Mouse (Mus musculus) liver, embryonic 12.5 days (tissue): ENCODE measurements around the gene Pcif1. TPM values are rescaled to one million over a fixed set of nuclear protein-coding genes. Genes with fewer than 3 reads are reported as not detected.

Source experiments
- ATAC-seq: fragments of 200-750 bp; cut with Nextera tagmentation; 2 replicates; pipeline ENCODE4 v1.8.0; 2017; ENCODE audit warnings: moderate number of reproducible peaks, mild to moderate bottlenecking, moderate library complexity
- H3K27ac ChIP-seq: fragments of 300-500 bp; sonication (generic); 2 replicates; pipeline ENCODE4 v1.5.1; 2016; ENCODE audit warnings: mild to moderate bottlenecking
- H3K27me3 ChIP-seq: fragments of 300-500 bp; sonication (generic); replicated peaks from 2 replicates; pipeline ENCODE4 v1.6.1; 2016; ENCODE audit warnings: mild to moderate bottlenecking, moderate library complexity
- H3K36me3 ChIP-seq: fragments of 300-500 bp; sonication (generic); 2 replicates; pipeline ENCODE4 v1.6.1; 2016; ENCODE audit warnings: mild to moderate bottlenecking, moderate library complexity
- H3K4me1 ChIP-seq: fragments of 300-500 bp; sonication (generic); 2 replicates; pipeline ENCODE4 v1.6.1; 2016
- H3K4me2 ChIP-seq: fragments of 300-500 bp; sonication (generic); 2 replicates; pipeline ENCODE4 v1.6.1; 2016; ENCODE audit warnings: mild to moderate bottlenecking, moderate library complexity
- H3K4me3 ChIP-seq: fragments of 300-500 bp; sonication (generic); 2 replicates; pipeline ENCODE4 v1.5.1; 2016; ENCODE audit warnings: mild to moderate bottlenecking, moderate library complexity
- H3K9ac ChIP-seq: fragments of 300-500 bp; sonication (generic); 2 replicates; pipeline ENCODE4 v1.6.1; 2016; ENCODE audit warnings: mild to moderate bottlenecking, moderate library complexity
- H3K9me3 ChIP-seq: fragments of 300-500 bp; sonication (generic); replicated peaks from 2 replicates; pipeline ENCODE4 v1.6.1; 2016; ENCODE audit warnings: mild to moderate bottlenecking, moderate library complexity
- WGBS: fragments of 180-500 bp; shearing (Covaris S2); methylation state at CpG from one replicate; pipeline ENCODE4 v1.1.7; 2016; ENCODE audit not compliant: insufficient replicate concordance; 5-methylcytosine and 5-hydroxymethylcytosine counted together
- polyA plus RNA-seq: library from polyadenylated mRNA; unstranded; fragments of >200 nt; fragmentation: Nextera tagmentation; extraction: Ambion mirVana; gene quantifications from 2 replicates; pipeline ENCODE4 v1.2.1, GENCODE M21; 2016

The Pcif1 gene
- polyA plus RNA-seq, 1 experiment from 2014 or later = 48.6 TPM

DNA sequence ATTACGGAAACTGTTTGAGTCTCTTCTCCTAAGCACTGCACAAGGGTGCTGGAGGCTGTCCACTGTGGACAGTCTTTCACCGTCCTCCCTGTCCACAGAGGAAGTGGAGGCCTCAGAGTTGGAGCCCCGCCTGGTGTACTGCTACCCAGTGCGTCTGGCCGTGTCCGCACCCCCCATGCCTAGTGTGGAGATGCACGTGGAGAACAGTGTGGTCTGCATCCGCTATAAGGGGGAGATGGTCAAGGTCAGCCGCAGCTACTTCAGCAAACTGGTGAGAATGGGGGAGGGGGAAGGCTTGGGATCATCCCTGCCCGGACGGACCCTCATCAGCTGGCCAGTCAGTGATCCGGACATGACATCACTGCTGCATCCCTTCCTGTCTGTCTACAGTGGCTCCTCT, 9.9 kb downstream of the Pcif1 start:
- H3K36me3 ChIP-seq = peaks cover 100% of the 10 kb centered on the region
- H3K4me3 ChIP-seq = no peak overlapping the region
- H3K27ac ChIP-seq = no peak overlapping the region
- H3K9me3 ChIP-seq = no peaks in the 10 kb centered on the region
- ATAC-seq = no peak
- H3K4me1 ChIP-seq = no peaks in the 10 kb centered on the region
- H3K27me3 ChIP-seq = no peaks in the 10 kb centered on the region
- no peak overlapping the region for H3K4me2 ChIP-seq
- 79% methylated on average over 12 of the region's 12 CpGs for WGBS
- H3K9ac ChIP-seq = no peak overlapping the region

DNA sequence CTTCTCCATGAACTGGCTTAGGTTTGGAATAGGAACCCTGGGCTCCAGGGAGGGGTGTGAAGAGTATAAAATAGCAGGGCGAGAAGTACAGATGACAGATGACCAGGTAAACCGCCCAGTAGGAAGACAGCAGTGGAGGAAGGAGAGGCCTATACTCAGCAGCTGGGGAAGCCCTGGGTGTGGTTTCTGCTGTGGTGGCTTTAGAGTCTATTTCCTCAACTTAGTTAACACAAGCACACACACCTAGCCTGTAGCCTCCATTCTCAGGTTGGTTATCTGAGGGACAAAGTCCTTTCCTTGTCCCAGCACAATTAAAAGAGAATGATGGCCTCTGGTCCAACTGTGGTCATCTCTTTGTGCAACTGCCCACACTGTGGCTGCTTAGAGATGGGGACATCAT, 10.9 kb downstream of the Pcif1 start:
- Histone ChIP-seq H3K27ac (no peak overlapping the region), H3K4me3 (no peak overlapping the region), H3K4me2 (no peak overlapping the region), H3K4me1 (no peaks in the 10 kb centered on the region), H3K36me3 (peaks cover 100% of the 10 kb centered on the region), H3K27me3 (no peaks in the 10 kb centered on the region), H3K9me3 (no peaks in the 10 kb centered on the region), H3K9ac (no peak overlapping the region)
- no peak for ATAC-seq
- WGBS = 64% methylated on average over 2 of the region's 2 CpGs

DNA sequence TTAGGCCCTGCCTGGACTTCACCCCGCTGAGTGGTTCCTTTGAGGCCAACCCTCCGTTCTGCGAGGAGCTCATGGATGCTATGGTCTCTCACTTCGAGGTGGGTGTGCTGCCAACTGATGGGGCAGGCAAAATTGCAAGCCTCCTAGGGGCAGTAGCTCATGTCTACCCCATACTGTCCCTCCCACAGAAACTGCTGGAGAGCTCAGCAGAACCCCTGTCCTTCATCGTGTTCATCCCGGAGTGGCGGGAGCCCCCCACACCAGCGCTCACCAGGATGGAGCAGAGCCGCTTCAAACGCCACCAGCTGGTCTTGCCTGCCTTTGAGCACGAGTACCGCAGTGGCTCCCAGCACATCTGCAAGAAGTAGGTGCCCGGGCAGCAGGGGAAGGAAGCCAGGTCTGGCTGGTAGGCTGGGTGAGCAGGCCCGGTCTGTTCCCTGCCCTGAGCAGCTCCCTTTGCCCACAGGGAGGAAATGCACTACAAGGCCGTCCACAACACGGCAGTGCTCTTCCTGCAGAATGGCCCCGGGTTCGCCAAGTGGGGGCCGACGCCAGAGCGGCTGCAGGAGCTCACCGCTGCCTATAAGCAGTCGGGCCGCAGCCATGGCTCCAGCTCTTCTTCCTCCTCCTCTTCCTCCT, 11.4 kb downstream of the Pcif1 start:
- Histone ChIP-seq H3K4me1 (no peaks in the 10 kb centered on the region), H3K4me2 (no peak overlapping the region), H3K27ac (no peak overlapping the region), H3K4me3 (no peak overlapping the region), H3K36me3 (peaks cover 100% of the 10 kb centered on the region), H3K27me3 (no peaks in the 10 kb centered on the region), H3K9ac (no peak overlapping the region), H3K9me3 (no peaks in the 10 kb centered on the region)
- 92% methylated on average over 24 of the region's 24 CpGs for WGBS
- no peak for ATAC-seq

GRCm38 (mm10) chr2:164891056-164891834, 12.1 kb downstream of the Pcif1 start:
- no peak overlapping the region for H3K4me2 ChIP-seq
- no peak for ATAC-seq
- peaks cover 100% of the 10 kb centered on the region for H3K36me3 ChIP-seq
- H3K4me3 ChIP-seq = no peak overlapping the region
- no peaks in the 10 kb centered on the region for H3K4me1 ChIP-seq
- no peaks in the 10 kb centered on the region for H3K27me3 ChIP-seq
- WGBS = 83% methylated on average over 13 of the region's 13 CpGs
- no peaks in the 10 kb centered on the region for H3K9me3 ChIP-seq
- no peak overlapping the region for H3K9ac ChIP-seq
- no peak overlapping the region for H3K27ac ChIP-seq

DNA sequence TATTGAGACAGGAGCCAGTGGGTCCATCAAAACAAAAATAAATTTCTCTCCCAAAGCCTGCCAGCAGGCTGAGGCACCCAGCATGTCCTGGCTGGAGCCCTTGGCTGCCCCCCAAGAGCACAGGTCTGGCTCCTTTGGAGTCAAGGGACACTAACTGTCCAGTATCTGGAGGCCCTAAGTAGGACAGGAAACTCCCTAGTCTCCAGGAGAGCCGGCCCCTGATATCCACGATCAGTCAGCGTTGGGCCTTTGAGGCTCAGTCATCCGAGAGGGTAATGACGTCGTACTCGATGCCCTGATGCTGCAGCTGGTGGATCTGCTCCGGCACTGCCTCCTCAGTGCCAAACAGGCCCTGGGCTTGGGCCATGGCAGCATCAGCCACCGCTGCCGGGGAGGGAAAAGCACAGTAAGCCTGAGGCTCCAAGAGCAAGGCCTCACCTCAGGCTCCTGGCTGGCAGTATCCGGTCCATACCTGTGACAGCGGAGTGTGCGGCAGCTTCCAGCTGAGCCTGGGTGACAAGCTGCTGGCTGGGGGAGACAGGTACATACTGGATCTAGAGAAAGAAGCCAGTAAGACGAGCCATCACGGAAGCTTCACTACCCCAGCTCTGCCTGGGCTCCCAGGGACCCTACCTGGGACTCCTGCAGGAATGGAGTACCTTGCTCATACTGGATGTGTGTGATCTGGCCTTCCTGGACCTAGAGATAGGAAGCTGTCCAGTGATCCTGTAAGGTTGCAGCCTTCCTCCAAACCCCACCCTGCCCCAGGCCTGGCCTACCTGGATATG, 13.0 kb downstream of the Pcif1 start:
- Histone ChIP-seq H3K36me3 (peaks cover 100% of the 10 kb centered on the region), H3K9ac (no peak overlapping the region), H3K4me3 (no peak overlapping the region), H3K27ac (no peak overlapping the region), H3K4me1 (no peaks in the 10 kb centered on the region), H3K4me2 (no peak overlapping the region), H3K27me3 (no peaks in the 10 kb centered on the region), H3K9me3 (no peaks in the 10 kb centered on the region)
- ATAC-seq = no peak
- 86% methylated on average over 15 of the region's 15 CpGs for WGBS

DNA sequence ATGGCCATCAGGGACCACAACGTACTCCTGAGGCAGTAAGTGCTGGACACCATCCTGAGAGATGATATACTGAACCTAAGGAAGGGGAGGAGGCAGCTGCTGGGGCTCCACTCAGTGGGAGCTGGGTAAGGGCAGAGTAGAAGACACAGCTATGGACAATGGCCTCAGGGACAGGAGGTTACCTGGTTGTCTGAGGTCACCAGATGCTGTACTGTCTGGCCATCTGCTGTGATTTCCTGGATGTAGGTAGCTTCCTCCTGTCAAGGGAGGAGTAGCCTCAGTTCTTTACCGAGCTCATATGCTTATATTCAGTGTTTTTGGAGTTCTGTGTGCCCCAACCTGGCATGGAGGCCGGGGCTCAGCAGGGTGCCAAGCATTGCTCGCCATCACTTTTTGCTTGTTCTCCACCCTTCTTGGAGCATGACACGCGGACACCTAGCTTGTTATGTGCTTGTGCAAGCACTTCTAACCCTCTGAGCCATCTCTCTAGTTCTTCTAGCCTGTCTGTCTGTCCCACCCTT, 13.7 kb downstream of the Pcif1 start:
- Histone ChIP-seq H3K4me3 (no peak overlapping the region), H3K9me3 (no peaks in the 10 kb centered on the region), H3K27me3 (no peaks in the 10 kb centered on the region), H3K4me2 (no peak overlapping the region), H3K9ac (no peak overlapping the region), H3K36me3 (peaks cover 100% of the 10 kb centered on the region), H3K27ac (no peak overlapping the region), H3K4me1 (no peaks in the 10 kb centered on the region)
- 84% methylated on average over 6 of the region's 6 CpGs for WGBS
- ATAC-seq = no peak

GRCm38 (mm10) chr2:164894048-164894447, 14.9 kb downstream of the Pcif1 start:
- Histone ChIP-seq H3K27me3 (no peaks in the 10 kb centered on the region), H3K4me2 (no peak overlapping the region), H3K27ac (no peak overlapping the region), H3K4me3 (no peak overlapping the region), H3K9ac (no peak overlapping the region), H3K4me1 (no peaks in the 10 kb centered on the region), H3K9me3 (no peaks in the 10 kb centered on the region), H3K36me3 (peaks cover 100% of the 10 kb centered on the region)
- 70% methylated on average over 5 of the region's 5 CpGs for WGBS
- ATAC-seq = no peak

DNA sequence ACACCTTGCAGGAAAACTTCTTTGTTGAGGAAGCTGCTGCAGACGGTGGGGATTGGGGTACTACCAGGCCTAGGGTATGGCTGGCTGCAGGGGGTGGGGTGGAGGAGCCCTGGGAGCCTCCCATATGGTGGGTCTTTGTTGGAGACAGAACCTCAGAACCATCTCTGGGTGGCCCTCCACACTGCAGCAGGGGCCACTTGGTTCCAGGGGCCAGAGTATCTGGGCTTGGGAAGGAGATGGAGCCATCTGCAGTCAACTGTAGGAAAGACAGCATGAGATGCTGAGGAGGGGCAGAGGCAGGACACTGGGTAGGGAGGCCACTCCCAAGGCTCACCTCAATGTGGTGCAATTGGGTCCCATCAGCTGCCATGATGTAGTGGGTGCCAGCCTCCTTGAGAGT, 15.5 kb downstream of the Pcif1 start:
- 79% methylated on average over 1 of the region's 1 CpGs for WGBS
- Histone ChIP-seq H3K27ac (no peak overlapping the region), H3K4me3 (no peak overlapping the region), H3K4me2 (no peak overlapping the region), H3K27me3 (no peaks in the 10 kb centered on the region), H3K9me3 (no peaks in the 10 kb centered on the region), H3K36me3 (peaks cover 100% of the 10 kb centered on the region), H3K9ac (no peak overlapping the region), H3K4me1 (no peaks in the 10 kb centered on the region)
- no peak for ATAC-seq

DNA sequence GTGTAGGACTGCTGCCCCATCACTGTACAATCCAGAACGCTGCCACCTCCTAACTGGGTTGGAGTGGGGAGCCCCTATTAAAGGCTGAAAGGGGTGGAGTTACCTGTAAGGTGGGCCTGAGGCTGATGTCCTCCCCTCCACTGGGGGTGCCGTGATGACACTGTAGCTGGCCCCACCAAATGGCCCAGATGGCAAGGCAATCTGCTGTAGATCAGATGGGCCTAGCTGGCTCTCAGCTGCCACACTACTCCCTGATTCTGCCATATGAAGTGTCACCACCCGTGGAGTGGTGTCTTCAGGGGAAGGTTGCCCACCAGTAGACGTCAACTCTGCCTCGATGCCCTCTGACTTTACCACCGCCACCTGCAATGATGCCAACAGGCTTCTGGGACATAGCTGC, 16.8 kb downstream of the Pcif1 start:
- peaks cover 100% of the 10 kb centered on the region for H3K36me3 ChIP-seq
- H3K9me3 ChIP-seq = no peaks in the 10 kb centered on the region
- H3K27ac ChIP-seq = no peak overlapping the region
- no peak overlapping the region for H3K4me2 ChIP-seq
- H3K27me3 ChIP-seq = no peaks in the 10 kb centered on the region
- H3K4me3 ChIP-seq = no peak overlapping the region
- WGBS = 86% methylated on average over 6 of the region's 6 CpGs
- no peak overlapping the region for H3K9ac ChIP-seq
- ATAC-seq = no peak
- H3K4me1 ChIP-seq = peaks cover 5% of the 10 kb centered on the region; the same call in 1 of the 2 replicates

- Histone ChIP-seq H3K27ac (no peak overlapping the region), H3K9ac (no peak overlapping the region), H3K27me3 (no peaks in the 10 kb centered on the region), H3K4me1 (peaks cover 5% of the 10 kb centered on the region; the same call in 1 of the 2 replicates), H3K4me2 (no peak overlapping the region), H3K9me3 (no peaks in the 10 kb centered on the region), H3K36me3 (peaks cover 100% of the 10 kb centered on the region), H3K4me3 (no peak overlapping the region)
- ATAC-seq = no peak
- 87% methylated on average over 7 of the region's 7 CpGs for whole genome bisulfite sequencing
Observed at GRCm38 (mm10) chr2:164898008-164898407, 18.9 kb downstream of the Pcif1 start.

DNA sequence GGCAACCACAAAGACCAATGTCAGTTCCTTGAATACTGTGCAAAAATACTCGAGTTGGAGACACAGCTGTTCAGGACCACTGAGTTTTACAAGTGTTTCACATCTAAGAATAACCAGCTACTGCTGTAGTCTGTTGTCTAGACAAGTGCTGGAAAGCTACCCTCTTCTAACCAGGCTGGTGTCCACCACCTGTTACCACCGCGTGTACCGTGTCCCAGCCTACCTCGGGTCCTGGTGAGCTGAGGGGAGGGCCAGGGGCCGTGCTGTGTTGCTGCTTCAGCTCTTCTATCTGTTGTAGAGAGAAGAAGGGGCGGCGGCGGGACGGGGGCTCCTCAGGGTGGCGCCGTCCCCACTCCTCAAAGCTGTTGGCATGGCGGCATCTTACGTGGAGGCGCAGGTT, 19.9 kb downstream of the Pcif1 start:
- 89% methylated on average over 15 of the region's 15 CpGs for WGBS
- Histone ChIP-seq H3K27ac (no peak overlapping the region), H3K4me1 (peaks cover 5% of the 10 kb centered on the region; the same call in 1 of the 2 replicates), H3K9ac (no peak overlapping the region), H3K36me3 (peaks cover 100% of the 10 kb centered on the region), H3K4me2 (no peak overlapping the region), H3K27me3 (no peaks in the 10 kb centered on the region), H3K4me3 (no peak overlapping the region), H3K9me3 (no peaks in the 10 kb centered on the region)
- no peak for ATAC-seq
